Mouse (Mus musculus): ENCODE data around the gene Slc7a11. TPM values are rescaled to one million over a fixed set of nuclear protein-coding genes. Genes with fewer than 3 reads are reported as not detected.

Slc7a11 gene
- polyA plus RNA-seq, 1 experiment = 20.8 TPM

GRCm38 (mm10) chr3:49893945-49894344, 549.5 kb downstream of the Slc7a11 start:
- no peak for DNase-seq (ENCODE audit: extremely low spot score in 1 of 2, low spot score in 1 of 2)

- DNase-seq (ENCODE audit: extremely low spot score in 1 of 2, low spot score in 1 of 2) = peak in 1 of 2 experiments; percentile 5
These were observed 556.1 kb downstream of the Slc7a11 start for GRCm38 (mm10) chr3:49887359-49887758.

- DNase-seq (ENCODE audit: extremely low spot score in 1 of 2, low spot score in 1 of 2) = peak in 1 of 2 experiments; percentile 2
These were observed 557.0 kb downstream of the Slc7a11 start for GRCm38 (mm10) chr3:49886220-49886945.

- DNase-seq (ENCODE audit: extremely low spot score in 1 of 2, low spot score in 1 of 2) = no peak
These were observed 562.9 kb downstream of the Slc7a11 start for GRCm38 (mm10) chr3:49880496-49880895.

- DNase-seq (ENCODE audit: extremely low spot score in 1 of 2, low spot score in 1 of 2) = no peak
These were observed 572.6 kb downstream of the Slc7a11 start for GRCm38 (mm10) chr3:49870786-49871185.

GRCm38 (mm10) chr3:49867951-49868584, 575.3 kb downstream of the Slc7a11 start:
- no peak for DNase-seq (ENCODE audit: extremely low spot score in 1 of 2, low spot score in 1 of 2)

GRCm38 (mm10) chr3:49867147-49867950, 576.1 kb downstream of the Slc7a11 start:
- no peak for DNase-seq (ENCODE audit: extremely low spot score in 1 of 2, low spot score in 1 of 2)

GRCm38 (mm10) chr3:49866061-49866515, 577.3 kb downstream of the Slc7a11 start:
- no peak for DNase-seq (ENCODE audit: extremely low spot score in 1 of 2, low spot score in 1 of 2)

GRCm38 (mm10) chr3:49856797-49857196, 586.6 kb downstream of the Slc7a11 start:
- no peak for DNase-seq (ENCODE audit: extremely low spot score in 1 of 2, low spot score in 1 of 2)

- no peak for DNase-seq (ENCODE audit: extremely low spot score in 1 of 2, low spot score in 1 of 2)
These were observed 589.1 kb downstream of the Slc7a11 start for GRCm38 (mm10) chr3:49854277-49854676.

- DNase-seq (ENCODE audit: extremely low spot score in 1 of 2, low spot score in 1 of 2) = no peak
These were observed 600.4 kb downstream of the Slc7a11 start for GRCm38 (mm10) chr3:49842971-49843370.

Data from frontal cortex, adult 2 months (tissue).